Mouse (Mus musculus): ENCODE measurements around the gene Ctnnd2. TPM values are rescaled to one million over a fixed set of nuclear protein-coding genes. Genes with fewer than 3 reads are reported as not detected.
A peak's percentile ranks its signal among the peaks of the same experiment; 100 is the strongest.

Gene Ctnnd2
- total RNA-seq, 2 experiments from 2014 or later, result 268 to 274 TPM

DNA sequence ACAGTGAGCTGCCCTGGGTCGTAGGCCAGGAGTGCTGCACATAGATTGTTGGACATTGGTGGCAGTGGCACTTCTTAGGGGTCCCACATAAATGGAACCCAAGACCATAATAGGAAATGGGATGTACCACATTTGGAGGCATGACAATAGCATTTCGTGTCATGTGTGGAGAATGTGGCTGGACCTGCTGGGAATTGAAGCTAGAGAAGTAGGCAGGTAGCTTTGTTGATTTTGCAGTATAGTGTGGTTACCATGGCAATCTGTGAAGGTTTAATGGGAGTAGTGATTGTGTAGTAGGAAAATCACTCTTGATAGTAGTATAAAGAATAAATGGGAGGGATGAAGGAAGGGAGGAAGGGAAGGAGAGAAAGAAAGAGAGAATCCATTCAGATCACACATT is 198.8 kb downstream of the Ctnnd2 start:
- intact Hi-C loops (cut with DNase I), result no loop called here
- DNase-seq (ENCODE audit: low spot score in 2 of 2), result no peak

DNA sequence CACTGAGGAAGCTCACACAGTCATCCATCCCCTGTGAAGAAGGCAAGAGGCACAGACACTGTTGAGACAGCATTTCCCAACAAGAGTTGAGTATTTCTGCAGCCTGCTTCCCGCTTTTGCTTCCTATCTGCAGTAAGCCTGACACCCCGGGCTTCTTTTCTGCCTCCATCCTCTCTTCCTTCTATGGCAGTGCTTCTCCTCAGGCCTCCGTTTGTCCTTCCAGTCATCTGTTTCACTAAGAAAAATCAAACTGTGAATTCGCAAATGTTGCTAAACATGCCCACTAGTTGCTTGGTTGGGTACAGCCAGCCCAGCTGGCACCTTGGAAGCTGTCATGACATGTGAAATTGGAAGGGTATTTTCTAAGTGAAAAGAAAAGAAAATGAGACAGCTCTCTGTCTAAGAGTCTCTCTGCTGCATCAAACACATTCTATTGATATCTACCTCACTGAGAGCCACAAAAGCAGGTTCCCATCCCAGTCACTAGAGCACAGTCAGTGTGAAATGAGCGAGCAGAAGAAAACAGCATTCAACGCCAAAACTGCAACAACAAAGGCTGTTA is 201.3 kb downstream of the Ctnnd2 start:
- peak in 1 of 2 experiments; percentile 21 for DNase-seq (ENCODE audit: low spot score in 2 of 2)
- intact Hi-C loops (cut with DNase I), result no loop called here

GRCm38 (mm10) chr15:30374907-30375306 is 202.5 kb downstream of the Ctnnd2 start:
- intact Hi-C loops (cut with DNase I), result no loop called here
- no peak for DNase-seq (ENCODE audit: low spot score in 2 of 2)

GRCm38 (mm10) chr15:30383075-30383842 is 210.9 kb downstream of the Ctnnd2 start:
- DNase-seq (ENCODE audit: low spot score in 2 of 2), result no peak
- intact Hi-C loops (cut with DNase I), result no loop called here

DNA sequence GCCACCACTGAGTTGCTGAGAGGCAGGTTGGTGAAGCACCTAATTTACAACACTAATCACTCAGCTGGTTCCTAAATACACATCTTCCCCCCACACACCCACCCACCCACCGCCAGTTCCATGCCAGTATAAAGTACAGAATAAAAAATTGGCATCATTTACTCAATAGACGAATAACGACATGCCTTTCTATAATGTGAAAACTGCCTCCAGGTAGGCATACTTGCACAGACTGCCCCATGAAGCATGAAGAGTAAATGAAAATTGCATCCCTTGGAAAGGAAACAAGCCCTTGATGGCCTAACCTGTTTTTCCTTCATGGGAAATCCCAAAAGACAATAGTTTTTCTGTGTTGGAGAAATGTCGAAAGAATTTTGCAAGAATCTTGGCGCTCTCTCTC is 212.0 kb downstream of the Ctnnd2 start:
- intact Hi-C loops (cut with DNase I), result no loop called here
- no peak for DNase-seq (ENCODE audit: low spot score in 2 of 2)

DNA sequence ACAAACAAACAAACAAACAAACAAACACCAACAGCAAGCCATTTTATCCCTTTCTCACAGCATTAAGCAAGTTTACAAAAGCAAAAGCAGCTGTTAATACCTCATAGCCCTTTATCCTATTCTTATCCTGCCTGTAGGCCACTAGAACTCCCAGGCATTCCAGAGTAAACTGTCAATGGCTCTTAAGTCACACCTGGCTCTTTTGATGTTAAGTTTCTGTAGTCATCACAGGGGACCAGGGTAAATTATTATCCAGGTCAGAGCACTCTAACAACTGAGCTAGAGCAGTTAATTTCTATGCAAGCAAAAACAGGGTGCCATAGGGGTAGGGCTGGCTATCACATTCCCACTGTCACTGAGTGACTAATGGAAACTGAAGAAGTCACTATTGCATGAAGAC is 214.1 kb downstream of the Ctnnd2 start:
- intact Hi-C loops (cut with DNase I), result no loop called here
- DNase-seq (ENCODE audit: low spot score in 2 of 2), result no peak

- intact Hi-C loops (cut with DNase I), result no loop called here
- no peak for DNase-seq (ENCODE audit: low spot score in 2 of 2)
Observed at GRCm38 (mm10) chr15:30387244-30387643, 214.9 kb downstream of the Ctnnd2 start.

GRCm38 (mm10) chr15:30401111-30401510 is 228.7 kb downstream of the Ctnnd2 start:
- DNase-seq (ENCODE audit: low spot score in 2 of 2), result no peak
- intact Hi-C loops (cut with DNase I), result no loop called here

- no peak for DNase-seq (ENCODE audit: low spot score in 2 of 2)
- intact Hi-C loops (cut with DNase I), result no loop called here
Observed at GRCm38 (mm10) chr15:30406254-30406653, 233.9 kb downstream of the Ctnnd2 start.

GRCm38 (mm10) chr15:30423146-30423545 is 250.8 kb downstream of the Ctnnd2 start:
- intact Hi-C loops (cut with DNase I), result no loop called here
- DNase-seq (ENCODE audit: low spot score in 2 of 2), result no peak

GRCm38 (mm10) chr15:30424290-30424689 is 251.9 kb downstream of the Ctnnd2 start:
- intact Hi-C loops (cut with DNase I), result no loop called here
- DNase-seq (ENCODE audit: low spot score in 2 of 2), result peak; percentile 21 to 28

DNA sequence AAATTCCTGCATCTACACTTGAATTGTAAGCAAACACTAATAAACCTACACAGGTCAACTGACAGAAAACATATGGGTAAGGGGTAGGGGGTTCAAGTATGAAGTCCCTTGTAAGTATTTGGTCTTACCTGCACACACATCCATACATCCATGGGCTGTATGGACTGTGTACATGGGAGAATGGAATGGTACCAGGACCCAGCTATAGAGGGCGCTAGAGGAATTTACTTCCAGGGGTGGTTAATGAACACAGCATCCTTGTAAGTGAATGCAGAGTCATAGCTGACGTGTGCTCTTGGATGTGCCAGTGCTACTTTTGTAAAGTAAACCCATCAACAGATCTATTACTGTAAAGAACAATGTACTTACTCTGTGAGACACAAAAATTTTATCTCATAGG is 254.9 kb downstream of the Ctnnd2 start:
- intact Hi-C loops (cut with DNase I), result loop anchor here (5.0 kb wide), 1 partner anchor 310 kb away; no protein-coding TSS in a partner anchor
- no peak for DNase-seq (ENCODE audit: low spot score in 2 of 2)

- intact Hi-C loops (cut with DNase I), result no loop called here
- DNase-seq (ENCODE audit: low spot score in 2 of 2), result no peak
Observed at GRCm38 (mm10) chr15:30439045-30439444, 266.7 kb downstream of the Ctnnd2 start.

DNA sequence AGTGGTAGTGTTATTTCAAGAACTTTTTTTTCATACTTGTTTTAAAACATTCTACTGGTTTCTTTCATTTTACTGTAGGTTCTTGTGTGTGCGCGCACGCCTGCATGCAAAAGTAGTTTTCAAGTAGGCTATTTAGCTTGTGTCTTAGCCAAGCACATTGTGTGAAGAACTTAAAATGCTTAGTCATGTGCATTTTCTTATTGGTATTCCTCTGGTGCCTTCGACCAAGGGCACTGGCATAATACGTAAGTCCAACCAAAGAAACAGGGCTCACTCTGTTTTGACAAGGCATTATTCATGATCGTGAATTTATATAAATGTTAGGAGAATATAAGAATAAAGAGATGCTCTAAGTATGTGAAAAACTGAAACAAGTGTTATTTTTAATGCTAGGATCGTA is 278.4 kb downstream of the Ctnnd2 start:
- intact Hi-C loops (cut with DNase I), result no loop called here
- no peak for DNase-seq (ENCODE audit: low spot score in 2 of 2)

DNA sequence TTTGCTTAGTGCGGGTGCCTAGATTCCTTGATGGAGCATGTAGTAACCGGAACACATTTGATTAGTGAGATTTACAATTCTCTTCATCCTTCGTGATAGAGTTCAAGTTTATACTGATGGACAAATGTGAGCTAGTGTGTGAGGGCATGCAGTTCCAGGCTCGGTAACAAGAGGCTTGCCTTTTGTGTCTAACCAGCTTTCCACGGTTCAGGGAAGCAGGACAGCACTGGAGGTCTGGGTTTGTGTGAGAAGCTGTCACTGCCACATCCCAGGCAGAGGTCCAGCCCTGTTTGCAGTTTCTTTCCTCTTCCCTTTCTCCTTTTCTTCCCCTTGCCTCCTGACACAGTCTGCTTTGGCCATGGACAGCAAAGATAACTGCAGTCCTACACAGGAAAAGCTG is 279.5 kb downstream of the Ctnnd2 start:
- intact Hi-C loops (cut with DNase I), result no loop called here
- DNase-seq (ENCODE audit: low spot score in 2 of 2), result no peak

DNA sequence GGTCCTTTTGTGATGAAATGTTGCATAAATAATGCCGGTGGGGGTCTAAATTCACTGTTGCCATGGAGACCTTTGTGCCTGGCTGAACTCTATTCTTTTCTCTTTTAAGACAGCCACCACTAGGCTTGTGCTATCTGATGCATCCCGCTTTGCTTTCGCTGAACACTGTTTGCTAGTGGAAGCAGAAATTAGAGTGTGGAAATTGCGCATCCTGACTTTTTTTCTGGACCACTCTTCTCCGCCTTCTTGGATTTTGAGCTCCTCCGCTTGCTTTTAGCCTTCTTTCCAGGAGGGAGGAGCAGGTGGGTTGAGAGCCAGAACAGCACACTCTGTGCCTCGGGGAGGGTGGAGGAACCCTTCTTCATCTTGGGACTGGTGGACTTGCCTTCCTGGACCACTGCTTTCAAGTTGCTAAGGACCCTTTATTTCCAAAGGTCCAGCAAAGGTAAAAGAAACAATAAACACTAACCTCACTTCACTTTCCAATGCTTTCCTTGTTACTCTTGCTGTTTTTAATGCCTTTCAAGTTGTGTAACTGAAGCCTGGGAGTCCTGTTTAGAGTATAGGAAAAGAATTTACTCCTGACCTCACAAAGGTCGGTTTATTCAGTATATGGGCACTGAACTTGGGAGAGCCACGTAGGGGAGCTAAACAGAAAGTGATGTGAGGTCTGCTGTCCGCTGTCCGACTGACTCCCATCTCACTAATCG is 285.3 kb downstream of the Ctnnd2 start:
- DNase-seq (ENCODE audit: low spot score in 2 of 2), result peak; percentile 38 to 60
- intact Hi-C loops (cut with DNase I), result no loop called here

DNA sequence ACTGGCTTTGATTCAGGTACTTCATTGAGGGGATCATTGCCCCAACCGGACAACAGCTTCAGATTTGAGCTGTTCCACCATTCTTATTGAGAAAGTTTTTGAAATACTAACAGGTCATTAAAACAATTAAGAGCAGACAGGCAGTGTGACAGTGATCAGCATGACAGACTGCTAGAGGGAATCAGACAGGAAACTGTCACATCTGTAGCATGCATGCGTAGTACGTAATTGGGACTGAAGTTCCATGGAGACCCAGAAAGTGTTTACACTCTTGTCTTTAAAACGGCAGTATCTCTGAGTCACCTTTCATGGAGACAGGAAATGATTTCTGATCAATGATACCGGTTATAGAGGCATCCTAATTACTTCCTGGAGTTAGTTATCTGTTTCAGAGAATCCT is 286.3 kb downstream of the Ctnnd2 start:
- intact Hi-C loops (cut with DNase I), result no loop called here
- no peak for DNase-seq (ENCODE audit: low spot score in 2 of 2)

DNA sequence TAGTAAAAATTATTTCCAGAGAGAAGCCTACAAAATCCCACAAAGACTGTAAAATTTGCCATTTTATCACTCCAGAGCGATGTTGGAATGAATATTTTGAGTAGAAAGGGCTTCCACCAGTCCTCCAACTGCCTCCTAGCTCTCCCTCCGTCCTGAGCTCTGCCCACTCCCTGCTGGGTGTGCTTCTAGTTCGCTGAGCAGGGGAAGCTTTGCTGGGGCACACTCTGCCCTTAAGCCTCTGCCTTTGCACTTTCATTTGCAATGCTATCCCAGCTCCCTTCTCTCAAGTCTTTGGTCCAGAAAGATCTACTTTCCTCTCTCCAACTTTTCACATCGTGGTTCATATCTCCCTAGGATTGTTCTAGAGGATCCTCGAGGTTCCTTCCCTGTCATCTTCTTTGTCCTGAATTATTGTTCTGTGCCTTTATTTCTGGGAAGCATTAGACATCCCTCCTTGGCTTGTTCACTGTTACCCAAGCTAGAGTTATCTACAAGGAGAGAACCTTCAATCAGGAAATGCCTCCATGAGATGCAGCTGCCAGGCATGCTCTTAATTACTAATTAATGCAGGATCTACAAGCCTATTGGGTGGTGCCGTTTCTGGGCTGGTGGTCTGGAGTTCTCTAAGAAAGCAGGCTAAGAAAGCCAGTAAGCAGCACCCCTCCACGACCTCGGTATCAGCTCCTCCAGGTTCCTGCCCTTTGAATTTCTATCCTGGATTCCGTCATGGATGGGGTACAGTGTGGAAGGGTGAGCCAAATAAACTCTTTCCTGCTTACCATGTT is 288.1 kb downstream of the Ctnnd2 start:
- intact Hi-C loops (cut with DNase I), result no loop called here
- DNase-seq (ENCODE audit: low spot score in 2 of 2), result no peak

DNA sequence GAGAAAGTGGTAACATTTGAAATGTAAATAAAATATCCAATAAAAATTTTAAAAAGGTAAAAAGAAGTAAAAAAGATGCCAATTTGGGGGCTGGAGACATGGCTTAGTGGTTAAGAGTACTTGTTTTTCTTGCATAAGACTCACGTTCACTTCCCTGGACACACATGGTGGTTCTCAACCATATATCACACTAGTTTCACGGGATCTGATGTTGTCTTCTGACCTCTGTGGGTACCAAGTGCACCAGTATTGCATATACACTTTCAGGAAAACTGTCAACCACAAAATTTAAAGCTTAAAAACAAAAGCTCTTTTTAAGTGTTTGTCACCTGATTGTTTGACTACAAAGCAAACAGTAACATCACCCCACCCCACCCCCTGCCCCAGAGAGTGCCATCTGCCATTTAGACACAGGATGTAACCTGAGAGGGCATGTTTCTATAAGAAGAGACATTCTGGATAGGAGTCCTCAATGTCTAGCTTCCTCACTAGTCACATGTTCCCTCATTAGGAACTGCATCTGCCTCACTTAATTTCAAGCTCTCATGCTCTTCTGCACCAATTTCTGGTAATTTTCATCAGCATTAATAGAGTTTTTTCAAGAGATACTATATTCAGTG is 290.5 kb downstream of the Ctnnd2 start:
- DNase-seq (ENCODE audit: low spot score in 2 of 2), result no peak
- intact Hi-C loops (cut with DNase I), result no loop called here
